Mouse (Mus musculus) MN1 (cell line): ENCODE results near the gene Etl4.
A peak's percentile ranks its signal among the peaks of the same experiment; 100 is the strongest.
"Not testable (repeated sequence)": the region's sequence is repeated elsewhere in the genome, so short reads cannot be mapped to it uniquely, and the experiment has no call there.

ENCODE experiments used
- DNase-seq: peaks from one replicate; pipeline ENCODE4 v3.0.0-alpha.2; 2016; ENCODE audit warnings: low spot score

Gene Etl4

DNA sequence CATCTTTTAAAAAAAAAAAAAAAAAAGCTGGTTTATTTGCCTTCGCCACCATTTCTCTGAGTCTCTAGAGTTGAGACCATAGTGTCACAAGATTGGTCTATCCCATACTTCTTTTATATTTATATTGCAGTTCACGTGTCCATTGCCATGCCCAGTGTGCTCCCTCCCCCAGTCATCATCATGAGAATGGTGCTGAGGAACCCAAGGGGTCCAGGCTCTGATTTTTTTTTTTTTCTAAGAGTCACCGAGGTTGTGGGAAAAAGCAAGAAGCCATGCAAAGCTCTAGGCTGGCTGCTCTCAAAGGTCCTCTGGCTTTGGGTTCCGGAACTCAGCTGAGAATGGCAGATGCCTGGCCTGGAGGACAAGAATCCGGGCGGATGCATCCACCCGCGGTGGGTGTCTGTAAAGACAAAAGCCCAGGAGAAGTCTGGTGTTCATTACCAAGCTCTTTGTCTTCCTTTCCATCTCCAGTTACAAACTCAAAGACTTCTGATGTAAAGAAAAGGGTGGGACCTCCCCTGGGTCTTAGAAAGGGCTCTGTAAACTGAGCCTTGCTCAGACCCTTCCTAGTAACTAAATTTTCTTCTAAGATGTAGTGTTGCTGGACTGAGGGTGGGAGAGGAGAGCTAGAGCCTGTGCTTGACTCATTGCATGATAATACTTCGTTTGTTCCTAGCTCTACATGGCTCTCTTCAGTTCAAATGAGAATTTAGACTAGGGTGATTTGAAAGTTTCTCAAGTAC is 745.2 kb downstream of the Etl4 start:
- no peak for DNase-seq

DNA sequence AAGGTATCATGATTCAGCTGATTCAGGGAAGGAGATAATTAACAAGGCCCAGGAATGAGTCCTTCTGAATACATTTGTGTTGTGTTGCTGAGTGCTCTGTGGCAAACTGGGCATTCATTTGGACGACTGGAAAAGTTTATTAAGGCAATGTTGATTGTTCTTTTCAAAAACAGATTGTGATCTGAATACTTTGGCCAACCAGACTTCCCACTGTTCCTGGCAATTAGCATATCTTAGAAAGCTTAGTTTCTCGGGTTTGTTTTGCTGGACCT is 745.7 kb downstream of the Etl4 start:
- DNase-seq: no peak

GRCm38 (mm10) chr2:20657856-20658255 is 748.3 kb downstream of the Etl4 start:
- no peak for DNase-seq

- no peak for DNase-seq
These were observed 752.3 kb downstream of the Etl4 start for GRCm38 (mm10) chr2:20661841-20662240.

DNA sequence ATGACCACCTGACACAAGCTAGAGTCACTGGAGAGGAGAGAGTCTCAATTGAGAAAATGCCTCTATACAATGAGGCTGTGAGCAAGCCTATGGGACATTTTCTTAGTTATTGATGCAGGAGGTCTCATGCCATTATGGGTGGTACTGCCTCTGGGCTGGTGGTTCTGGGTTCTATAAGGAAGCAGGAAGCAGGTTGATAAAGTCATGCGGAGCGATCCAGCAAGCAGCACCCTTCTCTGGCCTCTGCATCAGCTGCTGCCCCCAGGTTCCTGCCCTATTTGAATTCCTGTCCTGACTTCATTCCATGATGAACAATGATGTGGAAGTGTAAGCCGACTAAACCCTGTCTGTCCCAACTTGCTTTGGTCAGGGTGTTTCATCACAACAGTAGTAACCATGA is 753.1 kb downstream of the Etl4 start:
- no peak for DNase-seq

GRCm38 (mm10) chr2:20665309-20665971 is 755.9 kb downstream of the Etl4 start:
- DNase-seq: no peak

- no peak for DNase-seq
These were observed 756.5 kb downstream of the Etl4 start for GRCm38 (mm10) chr2:20666051-20666478.

DNA sequence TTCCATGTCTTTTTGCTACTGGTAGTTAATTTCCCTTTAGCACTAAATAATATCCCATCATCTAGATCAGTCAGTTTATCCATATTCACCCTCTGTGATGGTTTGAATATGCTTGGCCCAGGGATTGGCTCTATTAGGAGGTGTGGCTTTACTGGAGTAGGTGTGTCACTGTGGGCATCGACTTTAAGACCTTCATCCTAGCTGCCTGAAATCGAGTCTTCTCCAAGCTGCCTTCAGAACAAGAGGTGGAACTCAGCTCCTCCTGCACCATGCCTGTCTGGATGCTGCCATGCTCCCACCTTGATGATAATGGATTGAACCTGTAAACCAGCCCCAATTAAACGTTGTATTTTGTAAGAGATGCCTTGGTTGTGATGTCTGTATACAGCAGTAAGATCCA is 758.3 kb downstream of the Etl4 start:
- DNase-seq: no peak

GRCm38 (mm10) chr2:20668276-20669030 is 758.9 kb downstream of the Etl4 start:
- DNase-seq: not testable (repeated sequence)

- DNase-seq: no peak
These were observed 759.8 kb downstream of the Etl4 start for GRCm38 (mm10) chr2:20669367-20669766.

DNA sequence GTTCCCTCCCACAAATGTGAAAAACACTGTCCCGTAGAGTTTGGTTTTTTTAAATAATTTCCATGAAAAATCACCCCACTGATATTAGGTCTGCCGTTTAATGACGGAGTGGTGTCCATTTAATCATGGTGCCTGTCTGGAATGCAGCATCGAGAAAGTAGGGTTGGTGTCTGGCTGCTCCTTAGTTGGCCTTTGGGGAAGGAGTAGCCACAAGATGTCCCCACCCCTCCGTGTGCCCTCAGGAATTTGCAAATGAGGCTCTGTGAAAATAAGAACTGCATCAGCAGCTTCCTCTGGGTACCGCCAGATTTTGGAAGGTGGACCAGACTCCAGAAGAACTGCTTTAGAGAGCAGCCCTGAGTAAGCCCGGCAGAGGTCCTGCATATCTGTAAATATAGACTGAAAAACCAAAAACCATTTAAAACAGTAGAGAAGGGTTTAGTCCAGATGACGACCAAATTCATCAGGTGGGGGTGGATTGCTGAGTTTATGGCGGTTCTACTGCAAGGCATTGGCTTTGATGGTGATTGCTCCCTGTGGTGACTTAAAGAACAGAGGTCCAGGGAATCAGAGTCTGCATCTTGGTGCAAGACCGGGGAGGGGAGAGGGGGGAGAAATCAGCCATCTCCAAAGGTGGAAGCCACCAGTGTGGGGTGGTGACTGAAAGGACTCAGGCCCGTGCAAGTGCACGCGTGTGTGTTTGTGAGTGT is 762.1 kb downstream of the Etl4 start:
- DNase-seq: no peak

DNA sequence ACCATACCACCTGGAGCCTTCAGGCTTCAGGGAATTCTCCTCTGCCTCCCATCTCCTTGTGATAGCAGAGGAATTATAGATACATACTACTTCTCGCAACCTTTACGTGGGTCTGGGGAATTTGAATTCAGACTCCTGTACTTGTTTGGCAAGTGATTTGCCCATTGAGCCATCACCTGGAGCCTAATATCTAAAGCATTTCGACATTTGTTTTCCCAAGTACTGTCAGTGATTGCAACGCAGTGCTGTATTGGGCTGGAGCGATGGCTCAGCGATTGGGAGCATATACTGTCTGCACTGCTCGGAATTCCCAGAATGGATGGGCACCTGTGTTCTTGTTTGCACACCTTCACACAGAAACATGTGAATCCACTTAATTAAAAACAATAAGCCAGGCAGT is 762.7 kb downstream of the Etl4 start:
- DNase-seq: no peak

DNA sequence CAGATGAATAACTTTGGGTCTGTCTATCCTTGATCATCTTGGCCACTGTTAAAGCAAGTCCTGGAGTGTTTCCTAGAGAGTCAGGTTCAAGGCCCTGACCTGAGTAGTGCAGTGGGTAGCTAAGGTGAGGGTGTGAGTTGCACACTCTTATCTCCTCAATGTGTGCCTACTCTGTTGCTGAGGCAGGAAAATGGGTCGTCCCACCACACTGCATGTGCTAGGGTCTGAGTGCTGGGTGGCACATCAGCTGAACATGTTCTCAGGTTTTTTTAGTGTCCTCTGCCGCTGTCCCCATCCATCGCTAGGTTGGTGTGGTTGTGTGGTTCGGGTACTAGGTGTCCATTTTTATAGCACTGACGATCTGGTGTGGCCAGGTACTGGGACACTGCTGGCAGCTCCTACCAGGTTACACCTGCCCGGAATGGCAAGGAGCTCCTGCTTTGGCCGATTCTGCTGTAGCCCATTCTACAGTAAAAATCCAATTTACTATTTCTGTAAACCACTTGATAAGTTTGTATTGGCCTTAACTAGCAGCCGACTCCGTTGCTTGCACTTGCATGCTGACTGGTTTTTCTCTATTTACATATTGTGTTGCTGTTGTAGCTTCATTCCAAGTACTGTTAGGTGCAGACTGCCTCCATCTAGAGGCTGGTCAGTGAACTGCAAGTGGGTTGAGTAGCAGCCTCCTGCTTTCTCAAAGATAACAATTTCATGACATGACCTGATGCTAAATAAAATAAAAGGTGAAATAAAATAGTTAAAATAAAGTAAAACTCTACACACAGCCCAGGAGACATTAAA is 763.4 kb downstream of the Etl4 start:
- peak; percentile 18 for DNase-seq

GRCm38 (mm10) chr2:20676379-20676778 is 766.8 kb downstream of the Etl4 start:
- no peak for DNase-seq

- no peak for DNase-seq
These were observed 769.2 kb downstream of the Etl4 start for GRCm38 (mm10) chr2:20678793-20679192.

- DNase-seq: not testable (repeated sequence)
These were observed 772.6 kb downstream of the Etl4 start for GRCm38 (mm10) chr2:20682203-20682602.

DNA sequence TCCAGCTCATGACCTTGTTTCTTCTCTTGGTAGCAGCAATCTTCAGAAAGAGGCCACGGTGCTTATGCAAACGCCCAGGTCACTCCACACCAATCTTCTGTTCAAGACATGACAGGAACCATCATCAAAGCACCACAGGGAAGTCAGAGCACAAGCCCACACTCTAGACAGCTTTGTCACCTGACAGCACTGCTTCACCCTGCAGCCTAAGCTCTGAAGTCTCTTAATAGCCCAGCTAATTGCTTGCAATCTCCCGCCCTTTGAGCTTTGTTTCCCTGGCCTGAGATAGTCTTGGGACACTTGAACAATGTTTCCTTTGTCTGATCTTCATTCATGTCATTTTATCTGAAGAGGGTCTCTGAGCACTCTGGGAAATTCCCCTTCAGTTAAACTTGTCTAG is 779.8 kb downstream of the Etl4 start:
- no peak for DNase-seq

DNA sequence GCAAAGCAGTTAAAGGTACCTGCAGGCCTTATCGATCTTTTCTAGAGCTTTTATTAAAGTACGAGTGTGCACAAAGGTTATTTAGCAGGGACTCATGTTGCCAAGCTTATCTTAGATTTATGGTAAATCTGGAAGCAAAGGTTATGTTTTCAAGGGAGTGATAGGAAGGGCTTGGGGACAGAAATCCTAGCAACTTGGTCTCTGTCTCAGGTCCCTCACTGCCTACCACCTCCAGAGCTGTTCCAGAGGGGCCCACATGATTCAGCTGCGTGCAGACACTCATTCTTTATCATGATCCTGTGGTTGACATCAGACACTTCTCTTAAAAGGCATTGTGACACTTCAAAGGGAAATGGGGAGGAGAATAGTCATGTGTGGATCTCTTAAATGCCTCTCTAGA is 783.3 kb downstream of the Etl4 start:
- DNase-seq: no peak

DNA sequence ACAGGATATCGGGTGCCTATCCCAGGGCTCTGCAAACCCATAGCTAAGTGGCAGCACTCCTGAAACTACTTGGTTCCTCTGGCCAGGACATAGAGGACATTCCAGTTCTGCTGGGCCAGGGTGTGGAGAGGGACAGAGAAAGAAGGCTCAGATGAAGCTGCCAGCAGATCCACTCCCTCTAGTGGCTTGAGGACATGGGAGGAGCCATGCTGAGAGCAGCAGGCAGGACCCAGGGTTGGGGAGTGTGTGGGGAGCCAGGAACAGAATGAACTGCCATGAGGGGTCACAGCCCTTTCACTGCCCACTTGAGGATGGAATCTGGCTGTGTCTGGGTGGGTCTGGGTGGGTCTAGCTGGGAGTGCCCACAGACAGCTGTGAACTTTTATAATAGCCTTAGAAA is 784.2 kb downstream of the Etl4 start:
- DNase-seq: no peak

- DNase-seq: no peak
These were observed 788.1 kb downstream of the Etl4 start for GRCm38 (mm10) chr2:20697719-20698118.

DNA sequence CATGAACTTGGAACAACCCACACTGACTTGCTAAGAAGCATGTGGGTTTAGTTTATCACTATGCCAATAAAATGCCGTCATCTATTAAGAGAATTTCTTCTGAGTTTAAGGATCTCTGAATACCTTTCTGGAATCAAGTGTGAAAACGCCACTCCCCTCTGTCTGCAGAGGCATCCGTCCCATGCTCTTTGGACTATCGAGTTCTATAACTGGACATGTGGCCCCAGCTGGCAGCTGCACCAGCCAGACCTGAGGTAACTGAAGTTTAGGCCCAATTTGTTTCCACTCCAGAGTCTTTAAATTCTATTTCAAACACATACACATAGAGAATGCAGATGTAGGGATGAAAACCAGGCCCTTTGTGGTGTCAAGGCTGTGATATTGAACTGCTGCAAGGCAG is 795.5 kb downstream of the Etl4 start:
- no peak for DNase-seq

DNA sequence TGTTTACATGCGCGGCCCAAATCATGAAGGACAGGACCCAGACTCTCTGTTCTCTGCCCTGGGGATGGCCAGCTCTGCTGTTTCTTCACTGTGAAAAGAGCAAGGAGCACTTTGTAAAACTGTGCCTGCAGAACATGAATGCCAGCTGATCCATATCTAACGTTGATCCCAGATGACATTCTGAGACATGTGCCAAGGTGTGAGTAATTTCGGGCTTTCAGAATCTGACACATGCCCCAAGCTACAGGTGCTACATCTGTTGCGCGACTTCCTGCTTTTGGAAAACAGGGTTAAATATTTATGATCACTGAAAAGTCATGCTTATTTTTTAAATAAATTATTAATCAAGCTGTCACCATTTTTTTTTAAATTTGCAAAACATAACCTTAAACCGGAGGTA is 801.0 kb downstream of the Etl4 start:
- no peak for DNase-seq
